Mouse (Mus musculus): ENCODE data around the gene Mtch1. TPM values are rescaled to one million over a fixed set of nuclear protein-coding genes. Genes with fewer than 3 reads are reported as not detected.

Gene Mtch1
- polyA plus RNA-seq, 1 experiment from 2014 or later = 350 TPM

DNA sequence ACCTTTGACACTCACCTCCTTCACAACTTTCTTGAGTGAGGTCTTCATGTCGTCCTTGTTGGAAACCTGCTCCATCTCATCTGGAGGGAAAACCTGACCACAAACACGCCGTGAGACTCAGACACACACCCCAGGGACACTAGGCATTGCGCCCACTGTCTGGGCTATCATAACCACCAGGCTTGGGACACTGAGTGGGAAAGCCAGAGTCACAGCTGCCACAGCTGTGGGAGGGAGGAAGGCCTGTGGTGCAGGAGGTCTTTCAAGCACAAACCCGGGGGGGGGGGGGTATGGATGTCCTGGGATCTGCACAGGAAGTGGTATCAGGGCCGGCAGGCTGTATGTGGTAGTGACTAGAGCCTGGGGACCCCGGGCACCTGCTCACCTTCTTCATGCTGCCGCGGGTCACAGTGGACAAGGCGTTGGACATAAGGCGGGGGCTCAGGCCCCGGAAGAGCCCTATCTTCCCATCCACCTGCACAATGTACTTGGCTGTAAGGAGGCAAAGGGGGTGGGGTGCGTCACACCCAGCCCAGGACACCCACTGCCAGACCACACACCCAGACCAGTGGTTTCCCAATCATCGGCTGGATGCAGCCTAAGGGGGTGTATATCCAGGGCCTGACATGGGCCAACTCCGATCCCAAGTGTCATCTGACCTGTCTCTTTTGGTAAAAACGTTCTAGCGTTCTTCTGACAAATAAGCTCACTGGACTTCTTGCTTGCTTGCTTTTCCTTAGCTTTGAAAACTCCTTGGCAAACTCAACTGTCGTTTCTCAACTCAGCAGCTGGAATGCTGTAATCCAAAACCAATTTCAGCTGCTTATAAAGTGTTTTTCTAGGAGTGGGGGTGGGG is 7.1 kb downstream of the Mtch1 start:
- H3K4me1 ChIP-seq (ENCODE audit: insufficient read depth, low read depth, low read length) = peaks cover 25% of the 10 kb centered on the region
- no peak for TF ChIP-seq CTCF (IDR thresholded peaks at IDR 0.05)
- peak; percentile 63; the same call in 1 of the 2 replicates for TF ChIP-seq EP300 (IDR thresholded peaks at IDR 0.05)
- H3K4me3 ChIP-seq (ENCODE audit: low read depth, low read length) = no peak overlapping the region
- no peaks in the 10 kb centered on the region for H3K27me3 ChIP-seq (replicated peaks; ENCODE audit: insufficient read depth, low read length)
- no peak overlapping the region for H3K9ac ChIP-seq (replicated peaks; ENCODE audit: low read depth)
- H3K27ac ChIP-seq (ENCODE audit: low read length) = peak overlapping the region; percentile 92
- DNase-seq (ENCODE audit: low spot score) (peak; percentile 91), ATAC-seq (peak; percentile 58)
- peaks cover 29% of the 10 kb centered on the region for H3K36me3 ChIP-seq (ENCODE audit: insufficient read depth, low read length)
- H3K4me2 ChIP-seq (replicated peaks; ENCODE audit: low read depth, low read length) = peak overlapping the region; percentile 43; the same call in 1 of the 2 replicates
- H3K9me3 ChIP-seq (ENCODE audit: low read length) = no peaks in the 10 kb centered on the region
- 61% methylated on average over 18 of the region's 18 CpGs for WGBS

DNA sequence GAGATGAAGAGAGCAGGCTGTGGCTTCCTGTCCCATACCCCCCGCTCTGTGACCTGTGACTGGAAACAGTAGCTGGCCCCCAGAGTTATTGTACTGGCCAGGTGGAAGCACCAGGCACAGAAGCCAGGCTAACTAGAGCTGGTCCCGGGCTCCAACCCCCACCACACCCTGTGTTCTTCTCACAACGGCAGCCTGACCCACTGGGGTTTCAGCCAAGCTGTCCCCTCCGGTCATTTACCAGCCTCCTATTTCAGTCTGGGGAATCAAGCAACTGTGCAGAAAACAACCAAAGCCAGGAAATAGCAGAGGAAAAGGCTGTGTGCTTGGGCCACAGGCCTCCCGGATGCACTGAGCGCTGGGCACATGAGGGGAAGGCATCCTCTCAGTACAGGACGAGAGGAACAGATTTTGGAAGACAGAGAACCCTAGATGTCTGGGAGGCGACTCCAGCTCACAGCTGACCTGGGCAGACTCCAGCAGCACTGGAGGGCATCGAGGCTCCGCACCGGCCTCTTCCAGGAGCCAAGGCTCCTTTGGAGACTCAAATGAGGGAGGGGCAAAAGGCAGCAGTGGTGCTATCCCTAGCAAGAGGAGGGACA is 8.5 kb downstream of the Mtch1 start:
- no peak overlapping the region for H3K4me2 ChIP-seq (replicated peaks; ENCODE audit: low read depth, low read length)
- peaks cover 37% of the 10 kb centered on the region for H3K36me3 ChIP-seq (ENCODE audit: insufficient read depth, low read length)
- DNase-seq (ENCODE audit: low spot score) (no peak), ATAC-seq (no peak)
- 69% methylated on average over 11 of the region's 11 CpGs for WGBS
- TF ChIP-seq CTCF (IDR thresholded peaks at IDR 0.05) = no peak
- H3K9ac ChIP-seq (replicated peaks; ENCODE audit: low read depth) = no peak overlapping the region
- no peak overlapping the region for H3K27ac ChIP-seq (ENCODE audit: low read length)
- H3K27me3 ChIP-seq (replicated peaks; ENCODE audit: insufficient read depth, low read length) = no peaks in the 10 kb centered on the region
- H3K9me3 ChIP-seq (ENCODE audit: low read length) = no peaks in the 10 kb centered on the region
- H3K4me1 ChIP-seq (ENCODE audit: insufficient read depth, low read depth, low read length) = peaks cover 25% of the 10 kb centered on the region
- H3K4me3 ChIP-seq (ENCODE audit: low read depth, low read length) = no peak overlapping the region

DNA sequence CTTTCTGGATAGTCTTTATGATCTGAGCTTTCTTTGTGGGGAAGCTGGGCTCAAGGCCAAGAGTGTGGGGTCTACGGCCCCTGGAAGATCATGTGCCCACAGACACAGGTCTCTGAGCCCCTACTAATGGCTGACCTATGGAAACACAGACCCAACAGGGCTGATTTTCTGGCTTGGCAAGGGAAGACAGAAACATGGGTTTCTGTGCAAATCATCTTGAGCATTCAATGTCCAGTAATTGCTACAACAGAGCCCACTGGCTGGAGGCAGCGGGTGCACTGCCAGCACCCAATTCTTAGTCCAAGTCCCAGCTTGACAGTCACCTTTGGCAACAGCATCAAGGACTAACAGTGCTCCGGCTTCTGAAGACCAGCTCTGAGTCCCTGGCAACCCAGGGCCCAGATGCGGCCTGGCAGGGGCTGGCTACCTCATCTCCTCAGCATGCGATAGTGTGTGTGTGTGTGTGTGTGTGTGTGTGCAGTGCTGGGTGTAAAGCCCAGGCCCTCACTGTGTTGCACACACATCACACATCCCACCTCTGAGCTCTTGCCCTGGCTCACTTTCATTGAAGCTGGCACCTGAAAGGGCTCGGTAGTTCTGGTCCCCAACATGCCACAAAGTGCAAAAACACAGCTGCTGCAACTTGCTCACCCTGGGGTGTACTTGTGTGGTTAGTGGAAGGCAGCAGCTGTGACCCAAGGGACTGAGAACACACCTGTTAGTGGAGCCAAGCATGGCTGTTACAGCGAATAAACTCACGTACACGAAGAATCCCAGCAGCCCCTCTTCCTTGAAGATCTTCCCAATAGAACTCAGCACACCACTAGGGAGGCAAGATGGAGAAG is 9.5 kb downstream of the Mtch1 start:
- Histone ChIP-seq H3K27ac (ENCODE audit: low read length) (no peak overlapping the region), H3K9me3 (ENCODE audit: low read length) (no peaks in the 10 kb centered on the region), H3K4me3 (ENCODE audit: low read depth, low read length) (no peak overlapping the region), H3K9ac (replicated peaks; ENCODE audit: low read depth) (no peak overlapping the region), H3K36me3 (ENCODE audit: insufficient read depth, low read length) (peaks cover 45% of the 10 kb centered on the region), H3K4me2 (replicated peaks; ENCODE audit: low read depth, low read length) (no peak overlapping the region), H3K27me3 (replicated peaks; ENCODE audit: insufficient read depth, low read length) (no peaks in the 10 kb centered on the region), H3K4me1 (ENCODE audit: insufficient read depth, low read depth, low read length) (peaks cover 25% of the 10 kb centered on the region)
- DNase-seq (ENCODE audit: low spot score) (no peak), ATAC-seq (no peak)
- TF ChIP-seq CTCF (IDR thresholded peaks at IDR 0.05) = no peak
- TF ChIP-seq EP300 (IDR thresholded peaks at IDR 0.05) = no peak
- 88% methylated on average over 9 of the region's 9 CpGs for WGBS

DNA sequence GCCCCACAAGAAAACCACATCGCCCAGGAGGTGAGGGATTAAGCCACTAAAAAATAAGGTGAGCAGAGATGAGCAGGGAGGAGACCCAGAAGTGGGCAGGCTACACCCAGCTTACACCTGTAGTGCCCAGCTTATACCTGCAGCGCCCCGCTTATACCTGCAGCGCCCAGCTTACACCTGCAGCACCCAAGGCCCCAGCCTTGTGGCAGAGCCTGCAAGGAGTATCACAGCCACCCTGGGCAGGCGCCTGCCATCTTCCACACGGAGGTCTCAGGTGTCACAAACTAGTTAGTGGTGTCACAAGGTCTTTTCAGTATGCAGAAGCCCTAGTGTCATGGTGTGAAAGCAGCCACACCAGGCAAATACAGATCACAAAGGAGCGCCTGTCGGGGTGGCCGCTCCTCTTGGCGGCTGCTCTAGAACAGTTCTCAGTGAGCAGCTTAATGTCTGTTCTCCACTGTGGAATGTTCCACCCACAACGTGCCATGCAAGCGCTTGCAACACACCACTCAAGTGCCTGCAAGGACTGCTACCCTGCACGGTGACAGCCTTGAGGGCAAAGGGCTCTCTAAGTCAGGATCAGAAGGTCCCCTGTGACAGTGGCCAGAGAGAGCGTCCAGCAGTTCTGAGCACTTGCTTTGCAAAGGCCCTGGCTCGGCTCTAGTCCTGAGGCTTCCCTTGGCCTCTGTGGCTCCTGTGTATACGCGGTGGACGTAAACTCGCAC is 11.3 kb downstream of the Mtch1 start:
- Histone ChIP-seq H3K27ac (ENCODE audit: low read length) (0 out of 2 replicates have a peak overlapping the region, but pooled peaks have one; percentile 32), H3K4me1 (ENCODE audit: insufficient read depth, low read depth, low read length) (peaks cover 10% of the 10 kb centered on the region; the same call in 1 of the 2 replicates), H3K4me2 (replicated peaks; ENCODE audit: low read depth, low read length) (no peak overlapping the region), H3K36me3 (ENCODE audit: insufficient read depth, low read length) (peaks cover 56% of the 10 kb centered on the region), H3K27me3 (replicated peaks; ENCODE audit: insufficient read depth, low read length) (no peaks in the 10 kb centered on the region), H3K4me3 (ENCODE audit: low read depth, low read length) (no peak overlapping the region), H3K9me3 (ENCODE audit: low read length) (no peaks in the 10 kb centered on the region), H3K9ac (replicated peaks; ENCODE audit: low read depth) (no peak overlapping the region)
- DNase-seq (ENCODE audit: low spot score) (peak; percentile 64), ATAC-seq (peak; percentile 45)
- WGBS = 78% methylated on average over 19 of the region's 19 CpGs
- TF ChIP-seq CTCF (IDR thresholded peaks at IDR 0.05) = no peak
- no peak for TF ChIP-seq EP300 (IDR thresholded peaks at IDR 0.05)

DNA sequence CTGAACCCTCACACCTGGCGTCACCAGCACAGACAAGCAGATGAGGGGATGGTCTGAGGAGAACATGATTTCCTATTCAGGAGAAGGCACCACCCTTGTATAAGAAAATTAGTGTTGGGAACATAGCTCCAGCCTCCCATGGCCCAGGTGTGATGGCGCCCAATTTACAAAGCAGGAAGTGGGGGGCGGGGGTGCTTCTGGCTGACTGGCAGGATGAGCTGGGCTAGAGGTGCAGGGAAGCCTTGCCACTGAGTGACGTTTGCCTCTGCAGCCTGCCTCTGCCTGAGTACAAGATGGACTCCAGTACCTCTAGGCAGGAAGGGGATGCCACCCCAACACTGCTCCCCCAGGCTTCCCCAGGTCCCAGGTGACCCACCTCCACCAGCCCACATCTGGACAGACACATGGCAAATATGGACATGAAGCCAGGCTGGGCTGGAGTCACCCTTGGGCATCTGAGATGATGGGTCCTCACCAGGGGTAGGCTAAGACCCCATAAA is 15.5 kb downstream of the Mtch1 start:
- WGBS = 75% methylated on average over 4 of the region's 4 CpGs
- H3K9me3 ChIP-seq (ENCODE audit: low read length) = no peaks in the 10 kb centered on the region
- H3K27ac ChIP-seq (ENCODE audit: low read length) = no peak overlapping the region
- H3K4me2 ChIP-seq (replicated peaks; ENCODE audit: low read depth, low read length) = no peak overlapping the region
- TF ChIP-seq EP300 (IDR thresholded peaks at IDR 0.05) (no peak), CTCF (IDR thresholded peaks at IDR 0.05) (no peak)
- ATAC-seq = no peak
- no peak for DNase-seq (ENCODE audit: low spot score)
- no peak overlapping the region for H3K9ac ChIP-seq (replicated peaks; ENCODE audit: low read depth)
- H3K4me1 ChIP-seq (ENCODE audit: insufficient read depth, low read depth, low read length) = no peaks in the 10 kb centered on the region
- peaks cover 41% of the 10 kb centered on the region for H3K36me3 ChIP-seq (ENCODE audit: insufficient read depth, low read length)
- no peak overlapping the region for H3K4me3 ChIP-seq (ENCODE audit: low read depth, low read length)
- H3K27me3 ChIP-seq (replicated peaks; ENCODE audit: insufficient read depth, low read length) = no peaks in the 10 kb centered on the region
